Mouse (Mus musculus): ENCODE results near the gene Kctd4.

GRCm38 (mm10) chr14:75981231-75981630 lies 26.4 kb downstream of the Kctd4 start:
- no peak for TF ChIP-seq CTCF (IDR thresholded peaks at IDR 0.05; ENCODE audit: low read depth)
- TF ChIP-seq EP300 (IDR thresholded peaks at IDR 0.05; ENCODE audit: low read depth) = no peak

Measured in heart, postnatal 0 days (tissue).